Mouse (Mus musculus) intestine, embryonic 14.5 days (tissue): Measurements from ENCODE around the gene Slc26a8. TPM values are rescaled to one million over a fixed set of nuclear protein-coding genes. Genes with fewer than 3 reads are reported as not detected.
A peak's percentile ranks its signal among the peaks of the same experiment; 100 is the strongest.

Experiments used
- ATAC-seq: fragments of 200-750 bp; cut with Nextera tagmentation; replicated peaks from 2 replicates; pipeline ENCODE4 v1.8.0; 2017; ENCODE audit warnings: low read depth, moderate number of reproducible peaks, moderate TSS enrichment, moderate library complexity; ENCODE audit not compliant: low FRiP score, low TSS enrichment
- DNase-seq: peaks from one replicate; pipeline ENCODE4 v3.0.0-alpha.2; 2018; ENCODE audit warnings: low spot score
- H3K27ac ChIP-seq: fragments of 300-500 bp; sonication (generic); 2 replicates; pipeline ENCODE4 v1.5.1; 2014; ENCODE audit warnings: low read depth, mild to moderate bottlenecking, control low read depth
- H3K27me3 ChIP-seq: fragments of 300-500 bp; sonication (generic); replicated peaks from 2 replicates; pipeline ENCODE4 v1.6.1; 2014; ENCODE audit warnings: low read length, control low read depth; ENCODE audit not compliant: control insufficient read depth, insufficient read depth
- H3K36me3 ChIP-seq: fragments of 300-500 bp; sonication (generic); 2 replicates; pipeline ENCODE4 v1.6.1; 2014; ENCODE audit warnings: low read length, control low read depth; ENCODE audit not compliant: control insufficient read depth, insufficient read depth
- H3K4me1 ChIP-seq: fragments of 300-500 bp; sonication (generic); replicated peaks from 2 replicates; pipeline ENCODE4 v1.6.1; 2014; ENCODE audit warnings: low read length, control low read depth, mixed read lengths; ENCODE audit not compliant: control insufficient read depth, insufficient read depth
- H3K4me2 ChIP-seq: fragments of 300-500 bp; sonication (generic); 2 replicates; pipeline ENCODE4 v1.6.1; 2014; ENCODE audit warnings: low read length
- H3K4me3 ChIP-seq: fragments of 300-500 bp; sonication (generic); 2 replicates; pipeline ENCODE4 v1.5.1; 2014; ENCODE audit warnings: low read depth, low read length, control low read depth, mixed read lengths
- H3K9ac ChIP-seq: fragments of 300-500 bp; sonication (generic); 2 replicates; pipeline ENCODE4 v1.6.1; 2014; ENCODE audit warnings: mild to moderate bottlenecking, low read length
- H3K9me3 ChIP-seq: fragments of 300-500 bp; sonication (generic); 2 replicates; pipeline ENCODE4 v1.6.1; 2016; ENCODE audit warnings: low read length, control low read depth; ENCODE audit not compliant: control insufficient read depth
- WGBS: fragments of 180-500 bp; shearing (Covaris S2); extraction: QIAGEN DNeasy Blood & Tissue Kit; methylation state at CpG from one replicate; pipeline ENCODE4 v1.1.7; 2014; 5-methylcytosine and 5-hydroxymethylcytosine counted together
- polyA plus RNA-seq: library from polyadenylated mRNA; unstranded; fragments of >200 nt; fragmentation: Nextera tagmentation; extraction: Ambion mirVana; gene quantifications from 2 replicates; pipeline ENCODE4 v1.2.1, GENCODE M21; 2014

The Slc26a8 gene
- polyA plus RNA-seq, 1 experiment from 2014 or later, result 0.35 TPM

- H3K4me1 ChIP-seq, result peaks cover 49% of the 10 kb centered on the region
- no peak overlapping the region for H3K4me2 ChIP-seq
- no peaks in the 10 kb centered on the region for H3K27me3 ChIP-seq
- no peaks in the 10 kb centered on the region; the same call in 1 of the 2 replicates for H3K36me3 ChIP-seq
- H3K4me3 ChIP-seq, result no peak overlapping the region
- H3K27ac ChIP-seq, result 0 out of 2 replicates have a peak overlapping the region, but pooled peaks have one; percentile 1
- no peak for DNase-seq
- WGBS, result 60% methylated on average over 13 of the region's 13 CpGs
- no peak overlapping the region for H3K9ac ChIP-seq
- no peaks in the 10 kb centered on the region for H3K9me3 ChIP-seq
- ATAC-seq, result peak; percentile 27; the same call in 1 of the 2 replicates
Observed at GRCm38 (mm10) chr17:28697290-28698195, 7.5 kb upstream of the Slc26a8 start.

DNA sequence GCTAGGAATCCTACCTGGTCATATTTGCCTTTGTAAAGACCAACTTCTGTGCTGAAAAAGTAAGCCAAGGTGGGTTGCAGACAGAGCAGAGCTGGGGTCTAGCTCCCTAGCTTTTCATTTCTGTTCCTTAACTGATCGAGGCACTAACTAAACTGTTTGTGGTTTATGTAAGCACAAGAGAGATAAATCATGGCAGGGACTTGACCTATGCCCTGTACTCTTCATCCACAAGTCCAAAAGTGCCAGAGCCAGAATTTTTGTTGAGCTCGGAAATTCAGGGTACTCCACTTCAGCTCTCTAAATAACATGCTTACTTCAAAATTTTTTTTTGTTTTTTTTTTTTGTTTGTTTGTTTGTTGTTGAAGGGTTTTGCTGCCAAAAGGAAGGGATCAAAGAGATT is 6.6 kb upstream of the Slc26a8 start:
- DNase-seq (no peak), ATAC-seq (no peak)
- Histone ChIP-seq H3K9me3 (no peaks in the 10 kb centered on the region), H3K4me3 (no peak overlapping the region), H3K4me2 (no peak overlapping the region), H3K27me3 (no peaks in the 10 kb centered on the region), H3K4me1 (peaks cover 49% of the 10 kb centered on the region), H3K36me3 (no peaks in the 10 kb centered on the region; the same call in 1 of the 2 replicates), H3K27ac (no peak overlapping the region), H3K9ac (0 out of 2 replicates have a peak overlapping the region, but pooled peaks have one; percentile 6)
- WGBS, result 15% methylated on average over 2 of the region's 2 CpGs

DNA sequence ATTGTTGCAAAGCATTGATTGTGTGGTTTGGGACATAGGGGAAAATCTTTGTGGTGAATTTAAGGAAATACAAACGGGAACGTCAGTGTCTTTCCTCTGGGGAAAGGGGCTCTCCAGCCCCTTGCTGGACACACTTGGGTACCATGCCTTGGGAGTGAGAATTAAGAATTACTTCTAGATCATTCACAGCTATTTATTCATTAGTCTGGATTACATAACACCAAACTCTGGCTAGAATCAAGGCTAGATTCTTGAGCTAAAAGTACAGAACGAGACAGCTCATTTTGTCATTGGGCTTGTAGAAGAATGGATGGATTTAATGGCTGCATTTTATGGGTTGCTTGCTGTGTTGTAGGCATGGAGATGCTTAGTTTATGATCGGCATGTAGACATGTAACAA is 4.8 kb upstream of the Slc26a8 start:
- no peaks in the 10 kb centered on the region for H3K9me3 ChIP-seq
- no peaks in the 10 kb centered on the region; the same call in 1 of the 2 replicates for H3K36me3 ChIP-seq
- ATAC-seq (no peak), DNase-seq (no peak)
- H3K4me1 ChIP-seq, result peaks cover 49% of the 10 kb centered on the region
- no peaks in the 10 kb centered on the region for H3K27me3 ChIP-seq
- H3K4me2 ChIP-seq, result no peak overlapping the region
- H3K4me3 ChIP-seq, result no peak overlapping the region
- no peak overlapping the region for H3K9ac ChIP-seq
- WGBS, result 86% methylated on average over 4 of the region's 4 CpGs
- H3K27ac ChIP-seq, result no peak overlapping the region

DNA sequence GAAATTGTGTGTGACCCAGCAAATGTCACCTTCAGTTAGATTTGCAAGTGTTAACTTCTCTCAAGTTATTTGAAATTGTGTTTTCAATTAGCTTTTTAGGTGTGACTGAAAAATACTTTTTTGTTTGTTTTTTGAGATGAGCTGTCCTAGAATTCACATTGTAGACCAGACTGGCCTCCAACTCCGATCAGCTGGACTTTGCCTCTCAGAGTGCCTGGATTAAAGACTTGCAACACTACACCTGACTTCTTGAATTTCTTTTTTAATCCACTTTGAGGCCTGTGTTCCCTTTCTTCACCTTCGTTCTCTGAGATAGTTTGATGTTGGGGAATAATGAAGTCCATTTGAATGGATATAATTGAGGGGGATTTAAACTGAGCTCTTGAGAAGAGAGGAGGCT is 4.0 kb upstream of the Slc26a8 start:
- Histone ChIP-seq H3K4me3 (no peak overlapping the region), H3K9ac (no peak overlapping the region), H3K4me1 (peaks cover 55% of the 10 kb centered on the region), H3K27ac (no peak overlapping the region), H3K4me2 (no peak overlapping the region; the same call in 1 of the 2 replicates), H3K36me3 (no peaks in the 10 kb centered on the region; the same call in 1 of the 2 replicates), H3K27me3 (no peaks in the 10 kb centered on the region; the same call in 1 of the 2 replicates), H3K9me3 (no peaks in the 10 kb centered on the region)
- no peak for DNase-seq
- ATAC-seq, result no peak
- 66% methylated on average over 2 of the region's 2 CpGs for WGBS

- Histone ChIP-seq H3K27ac (no peak overlapping the region), H3K4me2 (peak overlapping the region; percentile 71), H3K4me1 (peaks cover 48% of the 10 kb centered on the region), H3K9ac (peak overlapping the region; percentile 88), H3K27me3 (peaks cover 3% of the 10 kb centered on the region; the same call in 1 of the 2 replicates), H3K4me3 (peak overlapping the region; percentile 99), H3K36me3 (no peaks in the 10 kb centered on the region; the same call in 1 of the 2 replicates), H3K9me3 (no peaks in the 10 kb centered on the region)
- DNase-seq, result no peak
- 28% methylated on average over 3 of the region's 3 CpGs for WGBS
- no peak for ATAC-seq
Observed at GRCm38 (mm10) chr17:28693086-28693485, 3.1 kb upstream of the Slc26a8 start.

GRCm38 (mm10) chr17:28692341-28692710 is 2.3 kb upstream of the Slc26a8 start:
- Histone ChIP-seq H3K4me2 (peak overlapping the region; percentile 71), H3K27ac (peak overlapping the region; percentile 95), H3K27me3 (peaks cover 3% of the 10 kb centered on the region; the same call in 1 of the 2 replicates), H3K36me3 (no peaks in the 10 kb centered on the region; the same call in 1 of the 2 replicates), H3K9me3 (no peaks in the 10 kb centered on the region), H3K4me3 (peak overlapping the region; percentile 99), H3K9ac (peak overlapping the region; percentile 88), H3K4me1 (peaks cover 43% of the 10 kb centered on the region)
- ATAC-seq (no peak), DNase-seq (no peak)
- WGBS, result under 1% methylated on average over 18 of the region's 18 CpGs

DNA sequence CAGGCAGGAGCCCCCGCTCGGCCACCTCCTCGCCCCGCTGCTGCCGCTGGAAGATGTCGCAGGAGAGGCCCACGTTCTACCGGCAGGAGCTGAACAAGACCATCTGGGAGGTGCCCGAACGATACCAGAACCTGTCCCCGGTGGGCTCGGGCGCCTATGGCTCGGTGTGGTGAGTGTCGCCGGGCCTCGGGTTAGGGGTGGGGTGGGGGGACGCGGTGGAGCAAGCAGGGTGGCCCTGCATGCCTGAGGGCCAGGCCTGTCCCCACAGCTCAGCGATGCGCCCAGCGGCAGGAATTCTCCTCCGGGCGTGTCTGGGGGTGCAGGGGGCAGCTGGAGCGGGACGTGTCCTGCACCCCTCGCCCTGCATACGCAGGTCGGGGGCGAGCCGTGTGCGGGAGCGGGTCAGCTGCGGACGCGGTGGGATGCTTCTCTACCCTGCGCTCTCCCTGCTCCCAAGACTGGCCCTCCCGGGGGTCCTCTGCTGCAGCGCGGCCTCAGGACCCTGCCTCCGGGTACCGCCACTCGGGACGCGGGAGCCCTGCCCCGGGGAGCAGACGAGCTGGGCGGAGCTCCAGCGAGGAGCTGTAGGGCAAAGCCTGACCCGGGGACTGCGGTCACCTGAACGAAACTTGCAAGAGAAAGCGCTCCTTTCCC is 1.8 kb upstream of the Slc26a8 start:
- H3K9me3 ChIP-seq, result no peaks in the 10 kb centered on the region
- H3K4me3 ChIP-seq, result peak overlapping the region; percentile 99
- DNase-seq (peak; percentile 85), ATAC-seq (peak; percentile 47)
- peak overlapping the region; percentile 71 for H3K4me2 ChIP-seq
- H3K27me3 ChIP-seq, result peaks cover 3% of the 10 kb centered on the region; the same call in 1 of the 2 replicates
- H3K36me3 ChIP-seq, result no peaks in the 10 kb centered on the region; the same call in 1 of the 2 replicates
- H3K27ac ChIP-seq, result peak overlapping the region; percentile 95
- H3K9ac ChIP-seq, result peak overlapping the region; percentile 88
- WGBS, result under 1% methylated on average over 47 of the region's 53 CpGs
- H3K4me1 ChIP-seq, result peaks cover 38% of the 10 kb centered on the region
